Mouse (Mus musculus): ENCODE results near the gene Wbp2nl. TPM values are rescaled to one million over a fixed set of nuclear protein-coding genes. Genes with fewer than 3 reads are reported as not detected.

Gene Wbp2nl
- polyA plus RNA-seq, 1 experiment = not detected

GRCm38 (mm10) chr15:82337875-82338274 lies 39.1 kb downstream of the Wbp2nl start:
- Histone ChIP-seq H3K27ac (ENCODE audit: insufficient read depth, low read depth, low read length) (no peak overlapping the region), H3K4me1 (ENCODE audit: control insufficient read depth, insufficient read depth, low read length) (peaks cover 25% of the 10 kb centered on the region), H3K4me3 (ENCODE audit: insufficient read depth, low read depth, low read length) (peak overlapping the region; percentile 80)
- 28% methylated on average over 4 of the region's 4 CpGs for WGBS
- TF ChIP-seq CTCF (IDR thresholded peaks at IDR 0.05; ENCODE audit: insufficient read depth, low read depth, low read length) (no peak), POLR2A (IDR thresholded peaks at IDR 0.05; ENCODE audit: insufficient read depth, low read depth, low read length) (no peak)

GRCm38 (mm10) chr15:82338593-82339112 lies 39.9 kb downstream of the Wbp2nl start, which contains the start of the genes Naga, Pheta2 and Smdt1:
TSS of gene Naga (minus strand) at chr15:82338925.
TSS of gene Pheta2 (plus strand) at chr15:82338942.
TSS of gene Smdt1 (plus strand) at chr15:82338959.
- H3K27ac ChIP-seq (ENCODE audit: insufficient read depth, low read depth, low read length) = peak within 1 kb of the TSS; percentile 36; the same call in 1 of the 2 replicates
- WGBS = under 1% methylated on average over 41 of the region's 41 CpGs
- peak within 1 kb of the TSS; percentile 80 for H3K4me3 ChIP-seq (ENCODE audit: insufficient read depth, low read depth, low read length)
- TF ChIP-seq POLR2A (IDR thresholded peaks at IDR 0.05; ENCODE audit: insufficient read depth, low read depth, low read length) (peak; percentile 45; the same call in 1 of the 2 replicates), CTCF (IDR thresholded peaks at IDR 0.05; ENCODE audit: insufficient read depth, low read depth, low read length) (no peak)
- peaks cover 25% of the 10 kb centered on the region for H3K4me1 ChIP-seq (ENCODE audit: control insufficient read depth, insufficient read depth, low read length)

- Histone ChIP-seq H3K4me3 (ENCODE audit: insufficient read depth, low read depth, low read length) (peak overlapping the region; percentile 80), H3K27ac (ENCODE audit: insufficient read depth, low read depth, low read length) (peak overlapping the region; percentile 36; the same call in 1 of the 2 replicates), H3K4me1 (ENCODE audit: control insufficient read depth, insufficient read depth, low read length) (peaks cover 25% of the 10 kb centered on the region)
- WGBS = 44% methylated on average over 10 of the region's 10 CpGs
- TF ChIP-seq CTCF (IDR thresholded peaks at IDR 0.05; ENCODE audit: insufficient read depth, low read depth, low read length) (no peak), POLR2A (IDR thresholded peaks at IDR 0.05; ENCODE audit: insufficient read depth, low read depth, low read length) (no peak)
These were observed 40.4 kb downstream of the Wbp2nl start for GRCm38 (mm10) chr15:82339150-82339549.

- peaks cover 25% of the 10 kb centered on the region for H3K4me1 ChIP-seq (ENCODE audit: control insufficient read depth, insufficient read depth, low read length)
- WGBS = 71% methylated on average over 8 of the region's 8 CpGs
- no peak overlapping the region for H3K27ac ChIP-seq (ENCODE audit: insufficient read depth, low read depth, low read length)
- H3K4me3 ChIP-seq (ENCODE audit: insufficient read depth, low read depth, low read length) = no peak overlapping the region
- TF ChIP-seq POLR2A (IDR thresholded peaks at IDR 0.05; ENCODE audit: insufficient read depth, low read depth, low read length) (no peak), CTCF (IDR thresholded peaks at IDR 0.05; ENCODE audit: insufficient read depth, low read depth, low read length) (no peak)
These were observed 41.0 kb downstream of the Wbp2nl start for GRCm38 (mm10) chr15:82339634-82340254.

GRCm38 (mm10) chr15:82340414-82341035 lies 41.8 kb downstream of the Wbp2nl start:
- WGBS = 57% methylated on average over 21 of the region's 21 CpGs
- peaks cover 25% of the 10 kb centered on the region for H3K4me1 ChIP-seq (ENCODE audit: control insufficient read depth, insufficient read depth, low read length)
- H3K4me3 ChIP-seq (ENCODE audit: insufficient read depth, low read depth, low read length) = no peak overlapping the region
- H3K27ac ChIP-seq (ENCODE audit: insufficient read depth, low read depth, low read length) = no peak overlapping the region
- TF ChIP-seq CTCF (IDR thresholded peaks at IDR 0.05; ENCODE audit: insufficient read depth, low read depth, low read length) = no peak
- TF ChIP-seq POLR2A (IDR thresholded peaks at IDR 0.05; ENCODE audit: insufficient read depth, low read depth, low read length) = no peak

GRCm38 (mm10) chr15:82341036-82341501 lies 42.3 kb downstream of the Wbp2nl start:
- peaks cover 25% of the 10 kb centered on the region for H3K4me1 ChIP-seq (ENCODE audit: control insufficient read depth, insufficient read depth, low read length)
- TF ChIP-seq CTCF (IDR thresholded peaks at IDR 0.05; ENCODE audit: insufficient read depth, low read depth, low read length) = no peak
- TF ChIP-seq POLR2A (IDR thresholded peaks at IDR 0.05; ENCODE audit: insufficient read depth, low read depth, low read length) = no peak
- no peak overlapping the region for H3K4me3 ChIP-seq (ENCODE audit: insufficient read depth, low read depth, low read length)
- 16% methylated on average over 40 of the region's 40 CpGs for WGBS
- no peak overlapping the region for H3K27ac ChIP-seq (ENCODE audit: insufficient read depth, low read depth, low read length)

GRCm38 (mm10) chr15:82341675-82342542 lies 43.2 kb downstream of the Wbp2nl start:
- H3K27ac ChIP-seq (ENCODE audit: insufficient read depth, low read depth, low read length) = no peak overlapping the region
- TF ChIP-seq CTCF (IDR thresholded peaks at IDR 0.05; ENCODE audit: insufficient read depth, low read depth, low read length) (no peak), POLR2A (IDR thresholded peaks at IDR 0.05; ENCODE audit: insufficient read depth, low read depth, low read length) (no peak)
- no peak overlapping the region for H3K4me3 ChIP-seq (ENCODE audit: insufficient read depth, low read depth, low read length)
- peaks cover 23% of the 10 kb centered on the region for H3K4me1 ChIP-seq (ENCODE audit: control insufficient read depth, insufficient read depth, low read length)
- 80% methylated on average over 15 of the region's 15 CpGs for WGBS

- no peak for TF ChIP-seq CTCF (IDR thresholded peaks at IDR 0.05; ENCODE audit: insufficient read depth, low read depth, low read length)
- TF ChIP-seq POLR2A (IDR thresholded peaks at IDR 0.05; ENCODE audit: insufficient read depth, low read depth, low read length) = no peak
- no peak overlapping the region for H3K27ac ChIP-seq (ENCODE audit: insufficient read depth, low read depth, low read length)
- whole genome bisulfite sequencing = 84% methylated on average over 5 of the region's 5 CpGs
These were observed 43.8 kb downstream of the Wbp2nl start for GRCm38 (mm10) chr15:82342543-82342935.

More at GRCm38 (mm10) chr15:82342543-82342935, 43.8 kb downstream of the Wbp2nl start:
- Histone ChIP-seq H3K4me3 (ENCODE audit: insufficient read depth, low read depth, low read length) (no peak overlapping the region), H3K4me1 (ENCODE audit: control insufficient read depth, insufficient read depth, low read length) (peaks cover 24% of the 10 kb centered on the region)

Data from olfactory bulb, adult 2 months (tissue).